Comparison of ENCODE assay signal across 8 mouse cellular contexts in the genomic region with DNA sequence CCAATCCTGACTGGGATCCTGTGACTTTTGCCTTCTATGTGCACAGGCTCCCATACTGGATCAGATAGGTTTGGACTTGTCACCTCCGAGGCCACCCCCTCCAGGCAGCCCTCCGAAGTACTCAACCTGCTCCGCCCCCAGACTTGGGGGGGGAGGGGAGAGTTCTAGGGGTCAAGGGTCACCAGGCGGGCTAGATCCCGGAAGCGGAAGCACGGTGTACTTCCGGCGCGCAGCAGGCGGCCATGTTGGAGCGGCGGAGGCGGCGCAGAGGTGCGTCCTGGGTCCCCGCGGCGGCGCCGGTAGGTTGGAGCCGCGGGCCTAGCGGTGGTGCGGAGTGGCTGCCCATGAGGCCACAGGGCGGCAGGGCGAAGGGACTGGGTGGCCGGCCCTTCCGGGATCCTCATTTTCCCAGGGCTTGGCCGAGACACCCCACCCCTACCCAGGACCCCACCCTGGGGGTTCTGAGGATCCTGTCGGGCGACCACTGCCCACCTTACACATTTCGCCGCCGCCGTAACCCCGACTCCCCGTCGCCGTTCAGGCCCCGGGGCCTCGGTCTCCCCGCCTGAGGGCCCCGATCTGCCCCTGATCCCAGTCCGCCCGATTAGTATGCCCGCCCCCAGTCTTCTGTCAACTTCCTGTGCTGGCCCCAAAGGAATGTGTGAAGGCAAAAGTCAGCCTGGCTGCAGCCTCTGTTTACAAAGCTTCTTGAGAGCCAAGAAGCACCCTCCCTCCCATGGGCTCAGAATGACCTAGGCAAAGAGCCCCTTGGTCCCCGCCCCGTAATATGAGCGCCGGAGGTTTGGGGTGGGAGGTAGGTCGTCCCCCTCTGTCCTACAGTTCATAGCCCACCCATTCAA. TPM values are rescaled to one million over a fixed set of nuclear protein-coding genes. Genes with fewer than 3 reads are reported as not detected.
DNase-seq lines count a peak whose midpoint lies in the region; ATAC-seq and TF ChIP-seq lines count a peak whose summit lies in the region.

A gene (plus strand): TSS at position 209 of the 860 bp plus-strand sequence.

- no peak for TF ChIP-seq CTCF in E14TG2a.4 (conservative IDR thresholded peaks at IDR 0.05; ENCODE audit: low read length)

- H3K4me3 ChIP-seq in E14TG2a.4 (replicated peaks; ENCODE audit: low read length): peak within 1 kb of the TSS; percentile 97
- H3K4me3 ChIP-seq in forebrain, embryonic 14.5 days (ENCODE audit: low read depth, low read length): peak within 1 kb of the TSS; percentile 86
- H3K4me3 ChIP-seq in liver, embryonic 15.5 days (replicated peaks): peak within 1 kb of the TSS; percentile 82
- peak within 1 kb of the TSS; percentile 96 for H3K4me3 ChIP-seq in neural tube, embryonic 11.5 days (ENCODE audit: low read depth, low read length)
- H3K4me3 ChIP-seq in stomach, embryonic 16.5 days (replicated peaks; ENCODE audit: low read length): peak within 1 kb of the TSS; percentile 86

- H3K27me3 ChIP-seq in E14TG2a.4 (ENCODE audit: insufficient read depth, low read length): no peaks in the 10 kb centered on the region
- no peaks in the 10 kb centered on the region for H3K27me3 ChIP-seq in forebrain, embryonic 14.5 days (replicated peaks; ENCODE audit: control insufficient read depth, insufficient read depth, low read length)
- H3K27me3 ChIP-seq in liver, embryonic 15.5 days: no peaks in the 10 kb centered on the region
- H3K27me3 ChIP-seq in neural tube, embryonic 11.5 days (ENCODE audit: control insufficient read depth, insufficient read depth, low read length): no peaks in the 10 kb centered on the region
- no peaks in the 10 kb centered on the region for H3K27me3 ChIP-seq in stomach, embryonic 16.5 days (ENCODE audit: control insufficient read depth, insufficient read depth, low read length)

- H3K9me3 ChIP-seq in E14TG2a.4 (ENCODE audit: low read length): no peaks in the 10 kb centered on the region
- no peaks in the 10 kb centered on the region for H3K9me3 ChIP-seq in forebrain, embryonic 14.5 days (replicated peaks; ENCODE audit: control insufficient read depth, low read length)
- no peaks in the 10 kb centered on the region for H3K9me3 ChIP-seq in liver, embryonic 15.5 days (replicated peaks)
- no peaks in the 10 kb centered on the region for H3K9me3 ChIP-seq in neural tube, embryonic 11.5 days (ENCODE audit: control insufficient read depth, low read length)
- H3K9me3 ChIP-seq in stomach, embryonic 16.5 days (replicated peaks; ENCODE audit: control insufficient read depth, low read length): no peaks in the 10 kb centered on the region

- peak within 1 kb of the TSS; percentile 58; the same call in 1 of the 2 replicates for H3K27ac ChIP-seq in forebrain, embryonic 14.5 days (ENCODE audit: low read depth, low read length)
- H3K27ac ChIP-seq in liver, embryonic 15.5 days (replicated peaks): peak within 1 kb of the TSS; percentile 85
- H3K27ac ChIP-seq in neural tube, embryonic 11.5 days (ENCODE audit: low read depth, low read length): peak within 1 kb of the TSS; percentile 70; the same call in 1 of the 2 replicates
- peak within 1 kb of the TSS; percentile 94 for H3K27ac ChIP-seq in stomach, embryonic 16.5 days (ENCODE audit: low read length)

- H3K9ac ChIP-seq in forebrain, embryonic 14.5 days (ENCODE audit: low read length): peak within 1 kb of the TSS; percentile 77
- peak within 1 kb of the TSS; percentile 83 for H3K9ac ChIP-seq in liver, embryonic 15.5 days
- peak within 1 kb of the TSS; percentile 88 for H3K9ac ChIP-seq in neural tube, embryonic 11.5 days (ENCODE audit: low read length)
- H3K9ac ChIP-seq in stomach, embryonic 16.5 days (ENCODE audit: low read length): peak within 1 kb of the TSS; percentile 95

- intact Hi-C loops in heart, postnatal 10 days (cut with DNase I): loop anchor here (2.0 kb wide), 1 partner anchor 18 kb away; a partner anchor contains a TSS

- peaks cover 38% of the 10 kb centered on the region for H3K36me3 ChIP-seq in E14TG2a.4 (ENCODE audit: insufficient read depth, low read length)
- peaks cover 27% of the 10 kb centered on the region for H3K36me3 ChIP-seq in forebrain, embryonic 14.5 days (ENCODE audit: control insufficient read depth, insufficient read depth, low read length)
- peaks cover 27% of the 10 kb centered on the region for H3K36me3 ChIP-seq in liver, embryonic 15.5 days (replicated peaks)
- peaks cover 14% of the 10 kb centered on the region for H3K36me3 ChIP-seq in neural tube, embryonic 11.5 days (ENCODE audit: control insufficient read depth, insufficient read depth, low read length)
- peaks cover 14% of the 10 kb centered on the region for H3K36me3 ChIP-seq in stomach, embryonic 16.5 days (ENCODE audit: control insufficient read depth, insufficient read depth, low read length)

- DNase-seq in forebrain, embryonic 14.5 days (ENCODE audit: low spot score): peak; percentile 90
- DNase-seq in heart, postnatal 10 days: peak; percentile 87 to 92
- DNase-seq in kidney, postnatal 4 days: peak; percentile 90 to 94
- DNase-seq in neural tube, embryonic 11.5 days (ENCODE audit: low spot score): peak; percentile 90

- 1% methylated on average over 51 of the region's 52 CpGs for WGBS in forebrain, embryonic 14.5 days
- WGBS in liver, embryonic 15.5 days (ENCODE audit: insufficient replicate concordance): under 1% methylated on average over 52 of the region's 52 CpGs
- under 1% methylated on average over 42 of the region's 52 CpGs for WGBS in neural tube, embryonic 11.5 days
- under 1% methylated on average over 52 of the region's 52 CpGs for WGBS in stomach, embryonic 16.5 days

- peak within 1 kb of the TSS; percentile 86 for H3K4me2 ChIP-seq in forebrain, embryonic 14.5 days (ENCODE audit: low read length)
- H3K4me2 ChIP-seq in liver, embryonic 15.5 days: peak within 1 kb of the TSS; percentile 88
- H3K4me2 ChIP-seq in neural tube, embryonic 11.5 days (ENCODE audit: low read depth): peak within 1 kb of the TSS; percentile 92
- H3K4me2 ChIP-seq in stomach, embryonic 16.5 days (ENCODE audit: low read depth, low read length): peak within 1 kb of the TSS; percentile 80

- peak; percentile 59; the same call in 1 of the 2 replicates for ATAC-seq in cerebellum, adult (ENCODE audit: insufficient number of reproducible peaks, low FRiP score, low TSS enrichment)
- peak; percentile 89 for ATAC-seq in forebrain, embryonic 14.5 days
- peak; percentile 80 for ATAC-seq in liver, embryonic 15.5 days (ENCODE audit: insufficient read depth)
- peak; percentile 77 for ATAC-seq in neural tube, embryonic 11.5 days (ENCODE audit: insufficient read depth, low FRiP score, low TSS enrichment)
- ATAC-seq in stomach, embryonic 16.5 days (ENCODE audit: insufficient read depth, low FRiP score): peak; percentile 76

- peaks cover 76% of the 10 kb centered on the region for H3K4me1 ChIP-seq in E14TG2a.4 (replicated peaks; ENCODE audit: low read depth, low read length)
- H3K4me1 ChIP-seq in forebrain, embryonic 14.5 days (ENCODE audit: control insufficient read depth, insufficient read depth, low read length): peaks cover 11% of the 10 kb centered on the region
- H3K4me1 ChIP-seq in liver, embryonic 15.5 days (replicated peaks): peaks cover 42% of the 10 kb centered on the region
- H3K4me1 ChIP-seq in neural tube, embryonic 11.5 days (ENCODE audit: control insufficient read depth, insufficient read depth, low read length): peaks cover 9% of the 10 kb centered on the region
- H3K4me1 ChIP-seq in stomach, embryonic 16.5 days (ENCODE audit: control insufficient read depth, insufficient read depth, low read length): peaks cover 20% of the 10 kb centered on the region

RNA-seq across cellular contexts. Expression of the gene that starts here (rescaled TPM):
- polyA plus RNA-seq in forebrain, embryonic 14.5 days (2014; fragmentation: Nextera tagmentation; extraction: Ambion mirVana): 45.2 and 49.6 TPM in 2 replicates
- 10 to 100 TPM; 27.7 to 31.3 TPM for total RNA-seq in heart, postnatal 10 days (2021)
- 18.7 and 19.4 TPM in 2 replicates for polyA plus RNA-seq in liver, embryonic 15.5 days (2015; fragmentation: Nextera tagmentation; extraction: Ambion mirVana)
- polyA plus RNA-seq in neural tube, embryonic 11.5 days (2014; fragmentation: Nextera tagmentation; extraction: Ambion mirVana): 50.2 and 58.2 TPM in 2 replicates
- 51.6 and 55.7 TPM in 2 replicates for polyA plus RNA-seq in stomach, embryonic 16.5 days (2015; fragmentation: Nextera tagmentation; extraction: Ambion mirVana)

Comparison
In these comparisons a context has a peak if more than half of its experiments do, and no peak if none do; other contexts are left out.
1. Peak in every context shown above with its lines: DNase-seq, ATAC-seq, H3K4me3 ChIP-seq and H3K27ac ChIP-seq.